Mouse (Mus musculus) forebrain, embryonic 12.5 days (tissue): ENCODE data around the gene Tent5d. TPM values are rescaled to one million over a fixed set of nuclear protein-coding genes. Genes with fewer than 3 reads are reported as not detected.
A peak's percentile ranks its signal among the peaks of the same experiment; 100 is the strongest.

Experiments
- ATAC-seq: fragments of 200-750 bp; cut with Nextera tagmentation; 2 replicates; pipeline ENCODE4 v1.8.0; 2017; ENCODE audit warnings: moderate TSS enrichment; ENCODE audit not compliant: low FRiP score
- H3K27ac ChIP-seq: fragments of 300-500 bp; sonication (generic); 2 replicates; pipeline ENCODE4 v1.5.1; 2016; ENCODE audit warnings: mild to moderate bottlenecking
- H3K27me3 ChIP-seq: fragments of 300-500 bp; sonication (generic); 2 replicates; pipeline ENCODE4 v1.6.1; 2016; ENCODE audit warnings: mild to moderate bottlenecking
- H3K36me3 ChIP-seq: fragments of 300-500 bp; sonication (generic); replicated peaks from 2 replicates; pipeline ENCODE4 v1.6.1; 2016; ENCODE audit warnings: mild to moderate bottlenecking
- H3K4me1 ChIP-seq: fragments of 300-500 bp; sonication (generic); 2 replicates; pipeline ENCODE4 v1.6.1; 2016
- H3K4me2 ChIP-seq: fragments of 300-500 bp; sonication (generic); 2 replicates; pipeline ENCODE4 v1.6.1; 2016; ENCODE audit warnings: mild to moderate bottlenecking, moderate library complexity
- H3K4me3 ChIP-seq: fragments of 300-500 bp; sonication (generic); replicated peaks from 2 replicates; pipeline ENCODE4 v1.5.1; 2016; ENCODE audit warnings: mild to moderate bottlenecking
- H3K9ac ChIP-seq: fragments of 300-500 bp; sonication (generic); 2 replicates; pipeline ENCODE4 v1.6.1; 2016; ENCODE audit warnings: mild to moderate bottlenecking
- H3K9me3 ChIP-seq: fragments of 300-500 bp; sonication (generic); 2 replicates; pipeline ENCODE4 v1.6.1; 2016
- WGBS: fragments of 180-500 bp; shearing (Covaris S2); methylation state at CpG from one replicate; pipeline ENCODE4 v1.1.7; 2016; 5-methylcytosine and 5-hydroxymethylcytosine counted together
- polyA plus RNA-seq: library from polyadenylated mRNA; unstranded; fragments of >200 nt; fragmentation: Nextera tagmentation; extraction: Ambion mirVana; gene quantifications from 2 replicates; pipeline ENCODE4 v1.2.1, GENCODE M21; 2016

The Tent5d gene
- polyA plus RNA-seq = 0.28 TPM in 1 of 2 replicates, not detected in the other

DNA sequence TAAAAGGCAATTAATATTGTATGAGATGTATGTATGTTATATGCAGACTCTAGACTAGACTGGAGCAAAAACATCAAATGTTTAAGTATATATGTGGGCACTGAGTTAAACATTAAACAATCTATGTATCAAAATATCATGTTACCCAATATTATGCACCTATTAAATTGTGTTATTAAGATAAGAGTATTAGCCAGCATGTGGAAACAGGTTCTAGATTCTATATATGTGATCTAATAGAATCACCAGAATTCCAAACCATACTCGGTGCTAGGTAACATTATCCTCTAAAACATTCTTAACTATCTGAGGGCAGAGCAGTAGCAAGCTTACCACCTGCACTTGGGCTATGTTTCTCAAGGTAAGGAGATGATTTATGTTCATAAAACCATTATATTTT lies at the start of gene Tent5d:
Gene Tent5d, plus strand, starts transcription at position 301 of the 400 bp plus-strand sequence.
- ATAC-seq = no peak
- Histone ChIP-seq H3K4me1 (no peaks in the 10 kb centered on the region), H3K9me3 (no peaks in the 10 kb centered on the region), H3K4me2 (no peak within 1 kb of the TSS), H3K27me3 (no peaks in the 10 kb centered on the region), H3K27ac (no peak within 1 kb of the TSS), H3K36me3 (no peaks in the 10 kb centered on the region), H3K9ac (no peak within 1 kb of the TSS), H3K4me3 (no peak within 1 kb of the TSS)
- 81% methylated on average over 1 of the region's 1 CpGs for WGBS

DNA sequence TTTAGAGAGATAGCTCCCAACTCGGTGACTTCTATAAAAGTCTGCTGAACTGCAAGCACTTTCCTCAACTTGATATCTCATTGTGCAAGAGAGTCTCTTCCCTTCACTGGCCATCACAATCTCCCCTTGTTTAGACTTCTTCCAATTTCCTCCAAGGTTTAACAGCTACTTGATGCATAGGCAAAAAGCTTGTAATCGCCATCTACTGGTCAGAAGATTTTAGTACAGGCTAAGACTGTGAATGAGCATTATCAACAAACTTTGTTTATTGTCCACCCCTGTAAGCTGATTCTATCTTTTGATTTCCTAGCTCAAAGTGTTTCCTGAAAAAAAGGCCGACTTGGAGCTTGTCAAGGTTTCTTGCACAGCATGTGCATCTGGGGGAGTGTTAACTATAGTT lies 24.5 kb upstream of the Tent5d start:
- H3K36me3 ChIP-seq = no peaks in the 10 kb centered on the region
- H3K27ac ChIP-seq = no peak overlapping the region

DNA sequence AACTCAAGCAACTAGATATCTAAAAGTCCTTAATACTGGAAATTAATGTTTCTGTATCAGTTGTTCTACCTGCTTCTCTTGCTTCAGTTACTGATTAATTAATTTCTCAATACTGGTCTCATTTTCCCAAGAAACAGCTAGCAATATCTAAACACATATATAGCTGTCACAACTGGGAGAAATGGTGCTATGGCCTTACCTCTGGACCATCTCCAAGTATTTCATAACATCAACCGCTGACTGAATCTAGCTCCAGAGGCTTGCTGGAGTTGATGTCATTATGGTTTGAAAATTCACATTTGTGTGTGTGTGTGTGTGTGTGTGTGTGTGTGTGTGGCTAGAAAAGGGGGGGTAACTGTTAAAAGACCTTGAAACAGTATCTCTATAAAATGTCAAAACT lies 2.3 kb upstream of the Tent5d start:
- no peak overlapping the region for H3K27ac ChIP-seq
- no peaks in the 10 kb centered on the region for H3K27me3 ChIP-seq
- H3K4me3 ChIP-seq = no peak overlapping the region
- 95% methylated on average over 1 of the region's 1 CpGs for WGBS
- H3K9me3 ChIP-seq = no peaks in the 10 kb centered on the region
- no peak overlapping the region for H3K9ac ChIP-seq
- H3K36me3 ChIP-seq = no peaks in the 10 kb centered on the region
- H3K4me1 ChIP-seq = no peaks in the 10 kb centered on the region
- no peak overlapping the region for H3K4me2 ChIP-seq
- no peak for ATAC-seq

More for the DNA sequence above, 24.5 kb upstream of the Tent5d start:
- no peaks in the 10 kb centered on the region for H3K4me1 ChIP-seq
- no peak overlapping the region for H3K9ac ChIP-seq
- H3K4me3 ChIP-seq = no peak overlapping the region
- no peak overlapping the region for H3K4me2 ChIP-seq
- 21% methylated on average over 3 of the region's 3 CpGs for WGBS
- no peaks in the 10 kb centered on the region for H3K27me3 ChIP-seq
- no peaks in the 10 kb centered on the region for H3K9me3 ChIP-seq
- ATAC-seq = no peak

DNA sequence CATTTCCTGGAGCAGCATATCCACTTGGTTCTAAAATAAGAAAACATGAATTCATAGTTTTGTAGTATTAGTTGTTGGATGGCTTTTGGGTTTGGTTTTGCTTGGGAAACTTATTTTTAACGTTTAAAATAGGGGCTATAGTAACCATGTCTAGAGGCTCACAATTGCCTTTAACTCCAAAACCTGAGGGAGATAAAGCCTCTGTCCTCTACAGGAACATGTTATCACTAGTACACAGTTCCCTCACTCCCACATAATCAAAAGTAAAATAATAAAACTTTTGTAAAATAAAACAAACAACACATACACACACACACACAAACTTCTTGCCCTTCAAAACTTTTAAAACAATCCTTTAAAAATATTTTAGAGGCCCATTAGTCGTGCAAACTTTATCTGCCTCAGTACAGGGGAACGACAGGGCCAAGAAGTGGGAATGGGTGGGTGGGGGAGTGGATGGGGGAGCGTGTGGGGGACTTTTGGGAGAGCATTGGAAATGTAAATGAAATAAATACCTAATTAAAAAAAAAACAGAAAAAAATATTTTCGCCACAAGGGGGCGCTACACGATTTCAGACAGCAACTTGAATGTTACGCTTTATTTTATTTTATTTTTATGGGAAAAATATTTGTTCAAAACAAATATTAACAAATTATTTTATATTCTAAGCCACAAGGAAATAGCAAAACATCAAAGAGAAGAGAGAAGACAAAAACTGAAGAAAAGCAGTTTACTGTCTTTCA lies 1.5 kb upstream of the Tent5d start:
- H3K4me2 ChIP-seq = no peak overlapping the region
- no peak overlapping the region for H3K27ac ChIP-seq
- H3K4me1 ChIP-seq = no peaks in the 10 kb centered on the region
- H3K9me3 ChIP-seq = no peaks in the 10 kb centered on the region
- no peaks in the 10 kb centered on the region for H3K27me3 ChIP-seq
- no peak overlapping the region for H3K9ac ChIP-seq
- H3K4me3 ChIP-seq = no peak overlapping the region
- 26% methylated on average over 8 of the region's 8 CpGs for WGBS
- ATAC-seq = no peak
- H3K36me3 ChIP-seq = no peaks in the 10 kb centered on the region

DNA sequence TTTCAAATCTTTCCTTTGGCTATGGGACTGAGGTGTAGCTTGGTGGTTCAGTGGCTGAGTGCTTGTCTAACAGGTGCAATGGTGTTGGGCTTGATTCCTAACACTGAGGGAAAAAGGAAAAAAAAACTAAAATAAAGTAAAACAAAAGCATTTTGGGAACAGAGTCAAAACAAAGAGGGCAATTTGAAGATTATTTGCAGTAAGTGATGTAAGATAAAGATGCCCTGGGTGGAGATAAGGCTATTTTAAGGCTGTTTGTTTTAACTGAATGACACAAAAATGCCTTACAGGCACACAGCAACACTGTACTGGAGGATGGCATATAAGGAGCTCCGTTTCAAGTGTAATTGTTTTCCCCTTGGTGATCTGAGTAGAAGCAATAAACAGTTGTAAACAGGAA lies 3.4 kb downstream of the Tent5d start:
- H3K27ac ChIP-seq = no peak overlapping the region

DNA sequence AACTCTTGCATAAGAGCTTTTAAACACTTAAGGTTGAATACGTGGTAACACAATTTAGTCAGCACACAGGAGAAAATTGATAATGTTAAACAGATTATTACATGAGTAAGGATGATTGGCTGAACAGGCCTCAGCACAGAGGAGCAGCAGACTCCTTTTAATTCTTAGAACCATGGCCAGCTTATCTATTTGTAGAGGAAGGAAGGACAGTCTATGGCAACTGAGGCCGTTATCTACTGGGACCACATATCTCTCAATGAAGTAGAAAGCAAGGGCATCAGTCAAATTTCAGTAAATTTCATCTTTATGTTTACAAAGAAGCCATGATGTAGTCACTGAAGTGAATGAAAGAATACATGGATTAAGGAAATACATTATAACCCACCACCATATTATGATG lies 4.5 kb downstream of the Tent5d start:
- H3K9me3 ChIP-seq = no peaks in the 10 kb centered on the region
- WGBS = 88% methylated on average over 2 of the region's 2 CpGs
- ATAC-seq = no peak
- no peak overlapping the region for H3K4me2 ChIP-seq
- H3K4me3 ChIP-seq = no peak overlapping the region
- no peak overlapping the region for H3K9ac ChIP-seq
- H3K27me3 ChIP-seq = no peaks in the 10 kb centered on the region
- H3K36me3 ChIP-seq = no peaks in the 10 kb centered on the region
- H3K27ac ChIP-seq = no peak overlapping the region
- no peaks in the 10 kb centered on the region for H3K4me1 ChIP-seq

More for the DNA sequence above, 3.4 kb downstream of the Tent5d start:
- Histone ChIP-seq H3K9me3 (no peaks in the 10 kb centered on the region), H3K9ac (no peak overlapping the region), H3K36me3 (no peaks in the 10 kb centered on the region), H3K4me3 (no peak overlapping the region), H3K27me3 (no peaks in the 10 kb centered on the region), H3K4me2 (no peak overlapping the region), H3K4me1 (no peaks in the 10 kb centered on the region)
- WGBS = 91% methylated on average over 1 of the region's 1 CpGs
- ATAC-seq = no peak

DNA sequence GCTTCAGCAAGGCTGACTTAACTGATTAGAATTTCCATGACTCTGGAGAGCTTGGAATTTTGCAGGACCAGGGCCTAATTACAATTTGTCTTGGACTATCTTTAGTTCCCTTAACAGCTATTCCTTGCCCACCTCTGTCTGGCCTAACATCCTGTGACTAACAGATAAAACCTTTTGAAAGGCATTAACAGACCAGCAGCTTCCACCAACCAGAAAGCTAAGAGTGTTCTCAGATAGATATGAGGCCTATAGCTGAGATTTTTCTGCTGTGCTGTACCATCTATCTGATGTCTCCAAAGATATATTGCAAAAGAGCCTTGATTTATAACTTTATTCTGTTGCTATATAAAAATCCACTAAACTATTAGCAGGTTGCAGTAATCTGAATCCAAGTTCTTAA lies 19.7 kb downstream of the Tent5d start:
- ATAC-seq = no peak
- no peaks in the 10 kb centered on the region for H3K4me1 ChIP-seq
- no peak overlapping the region for H3K27ac ChIP-seq
- no peak overlapping the region for H3K9ac ChIP-seq
- H3K9me3 ChIP-seq = no peaks in the 10 kb centered on the region
- H3K4me3 ChIP-seq = no peak overlapping the region
- H3K36me3 ChIP-seq = no peaks in the 10 kb centered on the region
- no peak overlapping the region for H3K4me2 ChIP-seq
- no peaks in the 10 kb centered on the region for H3K27me3 ChIP-seq

DNA sequence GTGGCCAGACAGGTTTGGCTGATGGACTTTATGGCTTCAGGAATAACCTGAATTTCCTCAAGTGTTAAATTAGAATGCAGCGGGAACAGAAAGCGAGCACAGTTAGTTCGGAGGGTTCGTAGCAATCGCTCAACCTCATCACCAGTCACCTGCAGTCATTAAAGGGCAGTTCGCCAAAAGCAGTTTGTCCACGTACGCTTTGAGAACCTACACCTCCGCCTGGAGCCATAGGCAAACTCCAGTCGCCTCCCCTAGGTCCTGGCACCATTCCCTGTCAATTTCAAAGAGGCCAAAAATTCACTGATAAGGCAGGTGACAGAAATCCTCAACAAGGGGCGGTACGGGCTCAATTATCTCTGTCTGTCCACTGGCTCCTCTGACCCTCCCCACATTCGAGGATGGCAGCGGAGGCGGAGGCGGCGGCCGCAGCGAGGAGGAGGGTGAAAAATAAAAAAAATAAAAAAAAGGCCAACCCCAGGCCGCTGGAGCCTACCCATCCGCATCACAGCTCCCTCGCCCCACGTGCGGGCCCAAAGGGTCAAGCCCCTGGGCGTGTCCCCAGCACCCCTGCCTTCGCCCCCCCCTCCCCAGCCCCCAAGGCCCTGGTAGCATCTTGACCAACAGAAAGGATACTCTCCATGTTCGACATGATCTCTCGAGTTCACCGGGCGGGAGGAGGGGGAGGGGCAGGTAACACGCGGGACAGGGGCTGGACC lies 23.3 kb downstream of the Tent5d start:
- Histone ChIP-seq H3K27ac (no peak overlapping the region), H3K9ac (peak overlapping the region; percentile 54), H3K4me1 (no peaks in the 10 kb centered on the region), H3K9me3 (no peaks in the 10 kb centered on the region), H3K36me3 (no peaks in the 10 kb centered on the region), H3K4me3 (peak overlapping the region; percentile 59), H3K4me2 (peak overlapping the region; percentile 58), H3K27me3 (no peaks in the 10 kb centered on the region)
- WGBS = 20% methylated on average over 30 of the region's 32 CpGs
- peak; percentile 34 for ATAC-seq

DNA sequence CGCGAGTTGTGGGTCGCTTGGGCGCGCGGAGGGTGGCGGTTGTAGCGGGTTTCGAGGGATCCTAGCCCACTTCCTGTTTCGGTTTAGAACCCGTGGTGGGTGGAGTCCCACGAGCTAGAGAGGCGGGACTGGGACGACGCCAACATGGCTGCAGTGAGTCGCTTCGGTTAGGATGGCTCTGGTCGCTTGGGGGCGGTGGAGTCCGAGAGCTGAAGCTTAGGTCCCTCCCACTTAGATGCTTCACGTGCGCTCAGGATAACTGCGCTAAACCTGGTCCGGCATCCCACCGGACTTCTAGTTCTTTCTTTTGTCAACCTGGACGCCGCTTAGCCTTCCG lies 23.8 kb downstream of the Tent5d start, which contains the start of gene 2610002M06Rik:
Gene 2610002M06Rik, minus strand, starts transcription at position 117 of the 337 bp plus-strand sequence.
- peak; percentile 100 for ATAC-seq
- Histone ChIP-seq H3K9ac (peak within 1 kb of the TSS; percentile 54), H3K4me1 (no peaks in the 10 kb centered on the region), H3K9me3 (no peaks in the 10 kb centered on the region), H3K27ac (no peak within 1 kb of the TSS), H3K4me2 (peak within 1 kb of the TSS; percentile 58), H3K27me3 (no peaks in the 10 kb centered on the region), H3K4me3 (peak within 1 kb of the TSS; percentile 59), H3K36me3 (no peaks in the 10 kb centered on the region)
- 21% methylated on average over 28 of the region's 28 CpGs for WGBS

DNA sequence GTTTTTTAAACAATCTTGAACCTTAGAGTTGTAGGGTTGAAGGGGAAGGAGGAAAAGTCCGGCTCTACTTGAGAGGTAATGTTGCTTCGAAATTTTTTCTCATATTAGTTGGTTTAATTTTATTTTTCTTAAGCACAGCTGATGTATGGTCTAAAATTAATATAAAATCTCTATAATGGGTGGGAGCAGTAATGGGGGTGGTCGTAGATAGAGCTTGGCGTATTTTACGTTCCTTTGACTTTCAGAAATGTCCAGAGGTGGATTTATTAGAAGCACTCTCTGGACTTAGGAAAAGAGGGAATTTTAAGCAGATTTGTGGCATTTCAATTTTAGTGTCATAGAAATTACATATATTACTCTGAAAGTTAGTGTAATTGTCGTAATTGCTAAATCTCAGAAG lies 24.3 kb downstream of the Tent5d start:
- H3K4me1 ChIP-seq = no peaks in the 10 kb centered on the region
- no peak overlapping the region for H3K9ac ChIP-seq
- no peaks in the 10 kb centered on the region for H3K9me3 ChIP-seq
- no peak overlapping the region; the same call in 1 of the 2 replicates for H3K4me3 ChIP-seq
- H3K4me2 ChIP-seq = peak overlapping the region; percentile 58
- ATAC-seq = no peak
- whole genome bisulfite sequencing = 92% methylated on average over 6 of the region's 6 CpGs
- H3K36me3 ChIP-seq = no peaks in the 10 kb centered on the region
- H3K27me3 ChIP-seq = no peaks in the 10 kb centered on the region
- H3K27ac ChIP-seq = no peak overlapping the region

DNA sequence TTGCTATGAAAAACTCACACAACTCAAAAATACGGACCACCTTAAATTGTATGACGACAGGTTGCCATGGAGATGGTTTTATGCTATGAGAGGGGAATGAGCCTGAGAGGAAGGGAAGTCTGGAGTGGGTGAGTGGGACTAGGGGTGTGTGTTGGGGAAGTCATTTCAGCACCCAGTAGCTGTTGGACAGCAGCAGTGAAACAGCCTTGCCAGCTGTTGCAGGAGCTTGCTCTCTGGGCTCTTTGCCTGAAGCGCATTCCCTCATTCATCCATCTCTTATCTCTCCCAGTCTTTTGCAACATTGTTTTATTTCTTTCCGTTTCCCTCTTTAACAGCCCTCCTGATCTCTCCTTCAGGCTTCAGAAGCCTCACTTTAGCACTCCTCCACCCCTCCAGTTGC lies 65.8 kb downstream of the Tent5d start:
- 25% methylated on average over 4 of the region's 4 CpGs for WGBS
- ATAC-seq = no peak
- Histone ChIP-seq H3K4me3 (no peak overlapping the region), H3K9me3 (no peaks in the 10 kb centered on the region), H3K4me2 (no peak overlapping the region), H3K27me3 (no peaks in the 10 kb centered on the region), H3K9ac (no peak overlapping the region), H3K27ac (no peak overlapping the region), H3K36me3 (no peaks in the 10 kb centered on the region), H3K4me1 (no peaks in the 10 kb centered on the region)
